21 mouse cellular contexts compared by ENCODE assay signal in the genomic region with DNA sequence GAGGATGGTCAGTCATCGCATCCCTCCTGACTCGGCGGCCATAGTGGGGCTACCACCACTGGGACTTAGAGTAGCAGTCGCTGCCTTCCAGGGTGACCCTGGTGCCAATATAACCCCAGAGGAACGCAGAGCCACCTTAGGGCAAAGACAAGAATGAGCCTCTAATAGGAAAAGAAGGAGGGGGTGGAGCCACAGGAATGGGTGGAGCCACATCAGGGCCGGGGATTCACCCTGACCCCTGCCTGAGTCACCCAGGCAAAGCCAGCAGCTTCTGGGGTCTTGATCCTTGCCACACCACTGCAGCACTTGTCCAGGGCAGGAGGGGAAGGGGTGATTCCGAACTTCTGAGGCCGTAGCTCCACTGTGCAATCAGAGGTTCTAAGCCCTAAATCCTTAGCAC. TPM values are rescaled to one million over a fixed set of nuclear protein-coding genes. Genes with fewer than 3 reads are reported as not detected.
DNase-seq lines count a peak whose midpoint lies in the region; ATAC-seq and TF ChIP-seq lines count a peak whose summit lies in the region.
"Had no signal": no experiment of that assay in that cellular context is flagged by ENCODE, and none has a peak within 500 bp of the region (broad histone marks: within the 10 kb centered on the region; RNA-seq: fewer than 3 reads in every experiment).

No protein-coding gene starts in this region.

- H3K9ac ChIP-seq in midbrain, embryonic 11.5 days (ENCODE audit: low read length) = no peak overlapping the region
- no peak overlapping the region for H3K9ac ChIP-seq in kidney, embryonic 14.5 days (ENCODE audit: low read depth, low read length)
- H3K9ac ChIP-seq: forebrain, postnatal 0 days; hindbrain, embryonic 12.5 days; hindbrain, embryonic 15.5 days had no signal

- H3K4me2 ChIP-seq in midbrain, embryonic 11.5 days = no peak overlapping the region
- no peak overlapping the region for H3K4me2 ChIP-seq in kidney, embryonic 14.5 days (replicated peaks; ENCODE audit: low read depth, low read length)
- H3K4me2 ChIP-seq: heart, embryonic 11.5 days; hindbrain, embryonic 12.5 days; hindbrain, embryonic 15.5 days had no signal

- peaks cover 62% of the 10 kb centered on the region for H3K4me1 ChIP-seq in E14TG2a.4 (replicated peaks; ENCODE audit: low read depth, low read length)
- peaks cover 15% of the 10 kb centered on the region for H3K4me1 ChIP-seq in midbrain, embryonic 11.5 days (ENCODE audit: control insufficient read depth, insufficient read depth, low read length)
- peaks cover 12% of the 10 kb centered on the region; the same call in 1 of the 2 replicates for H3K4me1 ChIP-seq in kidney, embryonic 14.5 days (ENCODE audit: control insufficient read depth, insufficient read depth, low read length)

- 86% methylated on average over 8 of the region's 8 CpGs for WGBS in midbrain, embryonic 11.5 days
- 90% methylated on average over 8 of the region's 8 CpGs for WGBS in kidney, embryonic 14.5 days

- no peak for ATAC-seq in midbrain, embryonic 11.5 days (ENCODE audit: low FRiP score)
- no peak for ATAC-seq in kidney, embryonic 14.5 days (ENCODE audit: low FRiP score, low TSS enrichment)
- ATAC-seq: forebrain, embryonic 14.5 days; forebrain, postnatal 0 days had no signal

- no peak for TF ChIP-seq CTCF in E14TG2a.4 (conservative IDR thresholded peaks at IDR 0.05; ENCODE audit: low read length)

- H3K4me3 ChIP-seq in E14TG2a.4 (replicated peaks; ENCODE audit: low read length) = peak overlapping the region; percentile 58
- H3K4me3 ChIP-seq in midbrain, embryonic 11.5 days (ENCODE audit: low read depth, low read length) = no peak overlapping the region
- no peak overlapping the region for H3K4me3 ChIP-seq in kidney, embryonic 14.5 days (ENCODE audit: low read length)
- H3K4me3 ChIP-seq: gastrocnemius, adult 2 months; heart, adult 2 months; hindbrain, embryonic 12.5 days; hindbrain, embryonic 15.5 days had no signal

- peak; percentile 2 to 19 for DNase-seq in adrenal gland, adult (ENCODE audit: inconsistent age in 2 of 2, low spot score in 1 of 2)
- no peak for DNase-seq in adrenal gland, postnatal 14 days
- peak; percentile 41 for DNase-seq in testis, postnatal 10 days (ENCODE audit: low spot score)
- no peak for DNase-seq in testis, postnatal 14 days (ENCODE audit: low spot score)
- peak; percentile 55 for DNase-seq in R1 (ENCODE audit: low read depth, low spot score)
- DNase-seq in midbrain, embryonic 11.5 days (ENCODE audit: low spot score, missing footprints) = no peak
- DNase-seq: adrenal gland, adult 8-10 months; adrenal gland, postnatal 36 days; cerebellum, adult 18-20 months; cerebellum, adult 9-10 months; cerebellum, postnatal 14 days; forebrain, postnatal 0 days; gastrocnemius, adult 2 months; gastrocnemius, postnatal 14 days had no signal

- no peaks in the 10 kb centered on the region for H3K27me3 ChIP-seq in E14TG2a.4 (ENCODE audit: insufficient read depth, low read length)
- peaks cover 19% of the 10 kb centered on the region for H3K27me3 ChIP-seq in midbrain, embryonic 11.5 days (ENCODE audit: control insufficient read depth, insufficient read depth, low read length)
- peaks cover 9% of the 10 kb centered on the region; the same call in 1 of the 2 replicates for H3K27me3 ChIP-seq in kidney, embryonic 14.5 days (ENCODE audit: control insufficient read depth, insufficient read depth, low read length)

- no peak overlapping the region for H3K27ac ChIP-seq in midbrain, embryonic 11.5 days (ENCODE audit: low read depth, low read length)
- H3K27ac ChIP-seq in kidney, embryonic 14.5 days (ENCODE audit: low read depth, low read length) = no peak overlapping the region
- H3K27ac ChIP-seq: gastrocnemius, adult 2 months; heart, adult 2 months; hindbrain, embryonic 12.5 days; hindbrain, embryonic 15.5 days had no signal

- no peaks in the 10 kb centered on the region for H3K36me3 ChIP-seq in E14TG2a.4 (ENCODE audit: insufficient read depth, low read length)
- H3K36me3 ChIP-seq in midbrain, embryonic 11.5 days (ENCODE audit: control insufficient read depth, insufficient read depth, low read length) = no peaks in the 10 kb centered on the region
- no peaks in the 10 kb centered on the region for H3K36me3 ChIP-seq in kidney, embryonic 14.5 days (ENCODE audit: control insufficient read depth, insufficient read depth, low read length)
- H3K36me3 ChIP-seq: hindbrain, embryonic 12.5 days; hindbrain, embryonic 15.5 days had no signal

- H3K9me3 ChIP-seq in E14TG2a.4 (ENCODE audit: low read length) = no peaks in the 10 kb centered on the region
- H3K9me3 ChIP-seq in midbrain, embryonic 11.5 days (ENCODE audit: control insufficient read depth, low read length) = no peaks in the 10 kb centered on the region
- no peaks in the 10 kb centered on the region for H3K9me3 ChIP-seq in kidney, embryonic 14.5 days (ENCODE audit: control insufficient read depth, low read length)
- H3K9me3 ChIP-seq: hindbrain, embryonic 12.5 days; hindbrain, embryonic 15.5 days had no signal

RNA-seq across cellular contexts. Expression of a gene that starts 7.2 kb away (rescaled TPM):
- total RNA-seq in adrenal gland, postnatal 14 days (2021) = 126 and 202 TPM in 2 replicates
- 16.1 and 17.4 TPM in 2 replicates for polyA plus RNA-seq in midbrain, embryonic 11.5 days (2014; fragmentation: Nextera tagmentation; extraction: Ambion mirVana)
- polyA plus RNA-seq in kidney, embryonic 14.5 days (2014; fragmentation: Nextera tagmentation; extraction: Ambion mirVana) = 37.4 and 45.6 TPM in 2 replicates

RNA-seq across cellular contexts. Expression of a gene that starts 30.4 kb away (rescaled TPM):
- 0.33 and 0.38 TPM in 2 replicates for total RNA-seq in adrenal gland, postnatal 14 days (2021)
- polyA plus RNA-seq in midbrain, embryonic 11.5 days (2014; fragmentation: Nextera tagmentation; extraction: Ambion mirVana) = 0.22 and 0.44 TPM in 2 replicates
- polyA plus RNA-seq in kidney, embryonic 14.5 days (2014; fragmentation: Nextera tagmentation; extraction: Ambion mirVana) = 0.39 TPM in 1 of 2 replicates, not detected in the other
- total RNA-seq: forebrain, postnatal 0 days had no signal
- polyA plus RNA-seq: forebrain, embryonic 14.5 days; forebrain, postnatal 0 days; heart, embryonic 11.5 days had no signal

RNA-seq across cellular contexts. Expression of a gene that starts 51.2 kb away (rescaled TPM):
- 167 and 224 TPM in 2 replicates for total RNA-seq in adrenal gland, postnatal 14 days (2021)
- 899 and 948 TPM in 2 replicates for polyA plus RNA-seq in midbrain, embryonic 11.5 days (2014; fragmentation: Nextera tagmentation; extraction: Ambion mirVana)
- polyA plus RNA-seq in kidney, embryonic 14.5 days (2014; fragmentation: Nextera tagmentation; extraction: Ambion mirVana) = 691 and 760 TPM in 2 replicates

Comparison
In these comparisons a context has a peak if more than half of its experiments do, and no peak if none do; other contexts are left out.
1. DNase-seq: peak in adrenal gland, adult (2 of 2), testis, postnatal 10 days (single experiment) and R1 (single experiment); none in adrenal gland, postnatal 14 days (single experiment), testis, postnatal 14 days (single experiment) and midbrain, embryonic 11.5 days (single experiment).